Mouse (Mus musculus) kidney, embryonic 16.5 days (tissue): ENCODE measurements around the gene Hps1. TPM values are rescaled to one million over a fixed set of nuclear protein-coding genes. Genes with fewer than 3 reads are reported as not detected.

ENCODE experiments used
- polyA plus RNA-seq: library from polyadenylated mRNA; unstranded; fragments of >200 nt; fragmentation: Nextera tagmentation; extraction: Ambion mirVana; gene quantifications from 2 replicates; pipeline ENCODE4 v1.2.1, GENCODE M21; 2015

Gene Hps1
- polyA plus RNA-seq, 1 experiment from 2014 or later = 16.8 TPM

Other genes with a start within 250 kb of the Hps1 start
- gene Loxl4, start 167.2 kb downstream of the Hps1 start, polyA plus RNA-seq = 1.6 and 2.1 TPM in 2 replicates
- 9.7 and 9.9 TPM in 2 replicates for gene Pyroxd2, start 27.2 kb downstream of the Hps1 start, polyA plus RNA-seq